ENCODE assay signal across 7 mouse cellular contexts in the genomic region with DNA sequence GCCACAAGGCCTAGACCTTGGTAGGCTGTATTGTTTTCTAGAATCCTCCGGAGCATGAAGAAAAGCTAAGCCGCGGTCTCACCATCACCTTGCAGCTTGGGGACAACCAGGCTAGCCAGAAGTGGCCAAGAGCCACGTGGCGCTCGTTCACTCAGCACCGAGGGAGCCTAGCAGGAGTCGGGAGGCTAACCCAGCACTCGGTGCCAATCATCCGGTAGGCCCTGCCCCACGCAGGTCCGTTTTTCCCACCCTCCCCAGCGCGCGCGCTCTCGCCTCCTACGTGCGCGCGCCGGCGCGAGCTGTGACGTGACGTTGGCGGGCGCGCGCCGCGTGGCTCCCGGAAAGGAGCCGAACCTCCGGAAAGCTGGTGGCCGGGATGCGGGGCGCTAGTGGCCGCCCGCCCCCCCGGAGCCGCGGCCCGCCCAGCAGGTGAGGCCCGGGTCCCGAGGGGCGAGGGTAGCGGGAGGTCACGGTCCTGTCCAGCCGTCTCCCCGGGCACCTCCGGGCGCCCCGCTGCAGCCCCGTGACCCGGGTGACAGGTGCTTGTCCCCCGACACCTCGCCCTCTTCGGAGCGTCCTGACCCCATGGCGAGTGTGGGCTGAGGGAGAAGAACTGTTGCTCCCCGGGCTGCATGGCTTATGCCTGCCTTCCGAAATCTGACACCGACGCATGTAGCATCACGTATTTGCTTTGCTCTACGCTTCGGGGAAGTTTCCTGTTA. TPM values are rescaled to one million over a fixed set of nuclear protein-coding genes. Genes with fewer than 3 reads are reported as not detected.
DNase-seq lines count a peak whose midpoint lies in the region; ATAC-seq and TF ChIP-seq lines count a peak whose summit lies in the region.
"Not testable (repeated sequence)": the region's sequence is repeated elsewhere in the genome, so short reads cannot be mapped to it uniquely, and the experiment has no call there.

A gene (plus strand): TSS at position 315 of the 722 bp plus-strand sequence.

- H3K4me3 ChIP-seq in forebrain, embryonic 15.5 days; heart, embryonic 10.5 days; hindbrain, embryonic 15.5 days; liver, embryonic 13.5 days (replicated peaks); midbrain, embryonic 16.5 days (ENCODE audit: low read depth, low read length): not testable (repeated sequence)

- not testable (repeated sequence) for H3K27me3 ChIP-seq in forebrain, embryonic 15.5 days; heart, embryonic 10.5 days (ENCODE audit: insufficient read depth, poor library complexity, severe bottlenecking); hindbrain, embryonic 15.5 days; liver, embryonic 13.5 days; midbrain, embryonic 16.5 days (ENCODE audit: control insufficient read depth, insufficient read depth, low read depth, low read length)

- not testable (repeated sequence) for TF ChIP-seq POLR2A in brain, embryonic 14.5 days (IDR thresholded peaks at IDR 0.05; ENCODE audit: borderline replicate concordance, extremely low read depth, insufficient read depth, insufficient read length, poor library complexity, severe bottlenecking)

- not testable (repeated sequence) for DNase-seq in brain, embryonic 14.5 days (ENCODE audit: low read depth); heart, embryonic 10.5 days (ENCODE audit: low spot score); layer of hippocampus, postnatal 14 days (ENCODE audit: low spot score in 2 of 2); liver, embryonic 13.5 days

- H3K36me3 ChIP-seq in forebrain, embryonic 15.5 days; heart, embryonic 10.5 days; hindbrain, embryonic 15.5 days; liver, embryonic 13.5 days; midbrain, embryonic 16.5 days (ENCODE audit: control insufficient read depth, insufficient read depth, low read length): not testable (repeated sequence)

- not testable (repeated sequence) for H3K9ac ChIP-seq in forebrain, embryonic 15.5 days (replicated peaks); hindbrain, embryonic 15.5 days; liver, embryonic 13.5 days; midbrain, embryonic 16.5 days (ENCODE audit: low read depth, low read length)

- not testable (repeated sequence) for H3K4me1 ChIP-seq in forebrain, embryonic 15.5 days; heart, embryonic 10.5 days; hindbrain, embryonic 15.5 days (replicated peaks); liver, embryonic 13.5 days (replicated peaks); midbrain, embryonic 16.5 days (ENCODE audit: control insufficient read depth, insufficient read depth, low read length)

- WGBS in forebrain, embryonic 15.5 days = no CpG with 5 or more reads among the region's 68 CpGs
- no CpG with 5 or more reads among the region's 68 CpGs for WGBS in heart, embryonic 10.5 days
- no CpG with 5 or more reads among the region's 68 CpGs for WGBS in hindbrain, embryonic 15.5 days
- no CpG with 5 or more reads among the region's 68 CpGs for WGBS in liver, embryonic 13.5 days (ENCODE audit: insufficient replicate concordance)
- WGBS in midbrain, embryonic 16.5 days = no CpG with 5 or more reads among the region's 68 CpGs

- H3K27ac ChIP-seq in forebrain, embryonic 15.5 days (replicated peaks); heart, embryonic 10.5 days; hindbrain, embryonic 15.5 days (replicated peaks); liver, embryonic 13.5 days; midbrain, embryonic 16.5 days (ENCODE audit: low read length): not testable (repeated sequence)

- TF ChIP-seq CTCF in brain, embryonic 14.5 days (IDR thresholded peaks at IDR 0.05; ENCODE audit: borderline replicate concordance, extremely low read depth, insufficient read depth, insufficient read length) = not testable (repeated sequence)

- not testable (repeated sequence) for H3K9me3 ChIP-seq in forebrain, embryonic 15.5 days; heart, embryonic 10.5 days; hindbrain, embryonic 15.5 days; liver, embryonic 13.5 days (replicated peaks); midbrain, embryonic 16.5 days (replicated peaks; ENCODE audit: control insufficient read depth, low read length, poor library complexity, severe bottlenecking)

- not testable (repeated sequence) for H3K4me2 ChIP-seq in forebrain, embryonic 15.5 days (replicated peaks); hindbrain, embryonic 15.5 days; liver, embryonic 13.5 days; midbrain, embryonic 16.5 days (ENCODE audit: low read length)

- peak; percentile 98 for ATAC-seq in forebrain, embryonic 15.5 days (replicated peaks)
- peak; percentile 94 for ATAC-seq in hindbrain, embryonic 15.5 days (ENCODE audit: low FRiP score, low read depth)
- peak; percentile 97 for ATAC-seq in liver, embryonic 13.5 days (ENCODE audit: low read depth)
- peak; percentile 99 for ATAC-seq in midbrain, embryonic 16.5 days

RNA-seq across cellular contexts. Expression of the gene that starts here (rescaled TPM):
- 8.9 and 10.5 TPM in 2 replicates for polyA plus RNA-seq in brain, embryonic 14.5 days (2012; rRNA removed)
- 9.4 and 9.7 TPM in 2 replicates for polyA plus RNA-seq in forebrain, embryonic 15.5 days (2015; fragmentation: Nextera tagmentation; extraction: Ambion mirVana)
- 16.5 and 22.7 TPM in 2 replicates for polyA plus RNA-seq in heart, embryonic 10.5 days (2016; fragmentation: Nextera tagmentation; extraction: Ambion mirVana)
- 16.0 TPM in 2 replicates for polyA plus RNA-seq in hindbrain, embryonic 15.5 days (2015; fragmentation: Nextera tagmentation; extraction: Ambion mirVana)
- 10 to 100 TPM; 30.5 to 33.4 TPM for total RNA-seq in layer of hippocampus, postnatal 14 days (2021)
- polyA plus RNA-seq in liver, embryonic 13.5 days (2015; fragmentation: Nextera tagmentation; extraction: Ambion mirVana) = 4.3 and 4.5 TPM in 2 replicates
- polyA plus RNA-seq in midbrain, embryonic 16.5 days (2015; fragmentation: Nextera tagmentation; extraction: Ambion mirVana) = 13.1 and 14.5 TPM in 2 replicates
